Mouse (Mus musculus): ENCODE data around the gene Gatc. TPM values are rescaled to one million over a fixed set of nuclear protein-coding genes. Genes with fewer than 3 reads are reported as not detected.
A peak's percentile ranks its signal among the peaks of the same experiment; 100 is the strongest.

Gene Gatc
- total and polyA plus RNA-seq, 3 experiments: 6.2 to 34.0 (median 14.4) TPM

GRCm38 (mm10) chr5:115333626-115334025, 7.4 kb downstream of the Gatc start:
- Histone ChIP-seq H3K9ac (ENCODE audit: insufficient read depth, low read depth) (no peak overlapping the region), H3K79me2 (replicated peaks; ENCODE audit: control insufficient read depth, extremely low read depth, insufficient read depth, poor library complexity, severe bottlenecking) (peaks cover 51% of the 10 kb centered on the region), H3K4me2 (ENCODE audit: insufficient read depth, low read depth, poor library complexity, severe bottlenecking) (no peak overlapping the region), H3K36me3 (replicated peaks in 1 of 2; ENCODE audit: control insufficient read depth in 1 of 2, insufficient read depth in 1 of 2, low read length in 1 of 2) (peaks cover 58 to 91% of the 10 kb centered on the region in 2 experiments), H3K9me3 (replicated peaks; ENCODE audit: low read length) (no peaks in the 10 kb centered on the region), H3K27ac (ENCODE audit: insufficient read depth, low read depth) (peak overlapping the region; percentile 48; the same call in 1 of the 2 replicates), H3K4me3 (replicated peaks in 1 of 3; ENCODE audit: low read depth in 2 of 3, low read length in 2 of 3, poor library complexity in 1 of 3) (no peak overlapping the region), H3K4me1 (ENCODE audit: control insufficient read depth in 1 of 2, insufficient read depth in 2 of 2) (peaks cover 9 to 61% of the 10 kb centered on the region in 2 experiments), H3K27me3 (replicated peaks) (no peaks in the 10 kb centered on the region)
- TF ChIP-seq CHD2 (IDR thresholded peaks at IDR 0.05; ENCODE audit: low read length) (0 out of 2 replicates have a peak, but pooled peaks have one; percentile 14), POLR2A (IDR thresholded peaks at IDR 0.05; ENCODE audit: low read depth, low read length) (0 out of 2 replicates have a peak, but pooled peaks have one; percentile 30), HCFC1 (IDR thresholded peaks at IDR 0.05; ENCODE audit: low read depth, low read length) (no peak)
- no peak for DNase-seq (ENCODE audit: extremely low read depth)
- in situ Hi-C loops (cut with MboI; ENCODE audit: low pct_ligation_motif_present, low pct_unique_long_range_greater_than_20kb, low sequenced_read_pairs) (no loop called here), dilution Hi-C loops (cut with MboI; ENCODE audit: extremely low pct_ligation_motif_present, extremely low pct_unique_long_range_greater_than_20kb, low sequenced_read_pairs) (no loop called here)

- Histone ChIP-seq H3K79me2 (replicated peaks; ENCODE audit: control insufficient read depth, extremely low read depth, insufficient read depth, poor library complexity, severe bottlenecking) (peaks cover 63% of the 10 kb centered on the region), H3K27me3 (replicated peaks) (no peaks in the 10 kb centered on the region), H3K4me2 (ENCODE audit: insufficient read depth, low read depth, poor library complexity, severe bottlenecking) (no peak overlapping the region), H3K4me3 (replicated peaks in 1 of 3; ENCODE audit: low read depth in 2 of 3, low read length in 2 of 3, poor library complexity in 1 of 3) (no peak overlapping the region), H3K9me3 (replicated peaks; ENCODE audit: low read length) (no peaks in the 10 kb centered on the region), H3K27ac (ENCODE audit: insufficient read depth, low read depth) (no peak overlapping the region), H3K9ac (ENCODE audit: insufficient read depth, low read depth) (no peak overlapping the region), H3K36me3 (replicated peaks in 1 of 2; ENCODE audit: control insufficient read depth in 1 of 2, insufficient read depth in 1 of 2, low read length in 1 of 2) (peaks cover 51 to 72% of the 10 kb centered on the region in 2 experiments), H3K4me1 (ENCODE audit: control insufficient read depth in 1 of 2, insufficient read depth in 2 of 2) (peaks cover 9 to 68% of the 10 kb centered on the region in 2 experiments)
- dilution Hi-C loops (cut with MboI; ENCODE audit: extremely low pct_ligation_motif_present, extremely low pct_unique_long_range_greater_than_20kb, low sequenced_read_pairs): no loop called here
- in situ Hi-C loops (cut with MboI; ENCODE audit: low pct_ligation_motif_present, low pct_unique_long_range_greater_than_20kb, low sequenced_read_pairs): no loop called here
- no peak for TF ChIP-seq GABPA (IDR thresholded peaks at IDR 0.05; ENCODE audit: insufficient replicate concordance, low read depth, low read length)
- no peak for TF ChIP-seq CHD1 (IDR thresholded peaks at IDR 0.05; ENCODE audit: low read depth, low read length)
- TF ChIP-seq ZC3H11A (IDR thresholded peaks at IDR 0.05; ENCODE audit: low read depth, low read length): no peak
- TF ChIP-seq RCOR1 (conservative IDR thresholded peaks at IDR 0.05; ENCODE audit: low read depth, low read length): no peak
- no peak for TF ChIP-seq JUND (conservative IDR thresholded peaks at IDR 0.05; ENCODE audit: low read depth, low read length)
- TF ChIP-seq HCFC1 (IDR thresholded peaks at IDR 0.05; ENCODE audit: low read depth, low read length): no peak
- TF ChIP-seq RAD21 (IDR thresholded peaks at IDR 0.05; ENCODE audit: low read depth, low read length): no peak
- TF ChIP-seq TCF12 (IDR thresholded peaks at IDR 0.05; ENCODE audit: low read depth, low read length): no peak
- no peak for TF ChIP-seq ZNF384 (IDR thresholded peaks at IDR 0.05; ENCODE audit: low read depth, low read length)
- no peak for TF ChIP-seq CHD2 (IDR thresholded peaks at IDR 0.05; ENCODE audit: low read length)
- no peak for TF ChIP-seq IRF4 (IDR thresholded peaks at IDR 0.05; ENCODE audit: low read depth, low read length)
- no peak for TF ChIP-seq CTCF (conservative IDR thresholded peaks at IDR 0.05 in 1 of 2, IDR thresholded peaks at IDR 0.05 in 1 of 2; ENCODE audit: low read depth in 2 of 2, low read length in 2 of 2)
- no peak for TF ChIP-seq E2F4 (IDR thresholded peaks at IDR 0.05; ENCODE audit: insufficient replicate concordance, low read depth, low read length)
- TF ChIP-seq BHLHE40 (IDR thresholded peaks at IDR 0.05; ENCODE audit: low read depth, low read length): no peak
- no peak for TF ChIP-seq ZMIZ1 (IDR thresholded peaks at IDR 0.05; ENCODE audit: low read depth, low read length)
- no peak for TF ChIP-seq USF1 (IDR thresholded peaks at IDR 0.05; ENCODE audit: low read depth, low read length)
- TF ChIP-seq MAZ (IDR thresholded peaks at IDR 0.05; ENCODE audit: low read depth, low read length): no peak
- no peak for DNase-seq (ENCODE audit: extremely low read depth)
These were observed 10.0 kb downstream of the Gatc start for GRCm38 (mm10) chr5:115330955-115331354.

Data from CH12.LX (cell line).